Mouse (Mus musculus) telencephalon, adult 2 months (tissue): ENCODE results near the gene Tifa.

ENCODE experiments used
- DNase-seq: peaks from one replicate; pipeline ENCODE4 v3.0.0-alpha.2; 2011; ENCODE audit warnings: low read depth, low spot score

The Tifa gene

DNA sequence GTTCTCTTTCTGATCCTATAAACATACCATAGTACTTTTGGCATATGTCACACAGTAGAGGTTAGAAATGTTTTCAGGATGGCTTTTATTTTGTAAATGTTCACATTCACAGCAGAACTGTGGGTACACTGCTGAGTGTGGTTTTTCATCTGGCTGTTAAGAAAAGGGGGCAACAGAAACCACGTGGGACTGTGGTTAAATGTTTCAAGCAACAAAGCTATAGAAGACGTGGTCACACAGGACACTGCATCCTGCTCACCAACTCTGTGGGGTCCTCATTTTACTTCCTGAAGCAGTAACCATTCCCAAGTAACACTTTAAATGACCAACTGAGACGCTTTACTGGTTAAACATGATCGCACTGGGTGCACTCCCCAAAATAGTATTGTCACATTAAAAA, 72.9 kb downstream of the Tifa start:
- no peak for DNase-seq

- no peak for DNase-seq
These were observed 74.0 kb downstream of the Tifa start for GRCm38 (mm10) chr3:127863571-127863970.

- DNase-seq, result no peak
These were observed 74.6 kb downstream of the Tifa start for GRCm38 (mm10) chr3:127864242-127864641.

DNA sequence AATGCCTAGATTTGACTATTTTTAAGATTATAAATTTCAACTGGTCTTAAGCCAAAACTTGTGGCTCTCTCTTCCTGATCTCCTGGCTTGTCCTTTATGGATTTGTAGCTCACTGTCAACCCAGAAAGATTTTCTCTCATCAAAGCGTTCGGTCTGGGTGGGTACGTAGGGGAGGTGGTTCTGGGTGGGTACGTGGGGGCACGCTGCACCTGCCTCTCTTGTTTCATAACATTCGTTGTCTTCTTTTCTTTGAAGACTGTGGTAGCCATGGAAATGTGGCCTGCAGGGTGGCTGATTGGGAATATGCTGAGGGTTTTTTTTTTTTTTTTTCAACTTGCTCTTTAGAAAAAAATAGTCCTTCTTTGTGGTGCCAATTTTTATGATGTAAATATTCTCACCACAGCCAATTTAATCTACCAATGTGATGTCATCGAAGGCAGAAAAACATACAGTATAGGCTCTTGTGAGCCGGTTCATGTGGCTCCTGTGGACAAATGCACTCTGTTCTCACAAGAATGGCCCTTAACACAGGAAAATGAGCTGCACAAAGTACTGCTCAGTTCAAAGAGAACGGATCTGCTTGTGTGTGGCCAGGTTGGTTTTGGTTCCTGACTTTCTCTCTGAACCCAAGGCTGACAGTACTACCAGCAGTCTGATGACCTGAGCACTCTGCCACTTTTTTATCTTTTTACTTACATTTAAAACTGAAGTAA, 78.6 kb downstream of the Tifa start:
- DNase-seq, result no peak

DNA sequence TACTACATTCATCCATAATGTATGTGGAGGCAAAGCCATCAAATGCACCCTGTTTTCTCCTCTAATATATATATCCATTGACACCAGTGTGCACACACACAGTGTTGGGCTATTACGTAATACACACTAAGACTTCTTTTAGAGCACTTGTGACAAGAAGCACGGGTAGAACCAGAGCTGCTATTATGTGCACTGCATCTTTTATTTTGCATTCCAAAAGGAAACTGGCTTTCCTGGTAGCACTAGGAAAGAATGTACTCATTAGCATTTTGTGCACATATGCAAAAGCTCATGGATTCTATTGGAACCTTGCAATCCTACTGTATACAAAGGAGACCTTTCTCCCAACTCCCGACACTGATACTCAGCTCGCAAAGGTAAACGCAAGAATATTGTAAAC, 79.3 kb downstream of the Tifa start:
- no peak for DNase-seq

- no peak for DNase-seq
These were observed 82.0 kb downstream of the Tifa start for GRCm38 (mm10) chr3:127871575-127871974.

DNA sequence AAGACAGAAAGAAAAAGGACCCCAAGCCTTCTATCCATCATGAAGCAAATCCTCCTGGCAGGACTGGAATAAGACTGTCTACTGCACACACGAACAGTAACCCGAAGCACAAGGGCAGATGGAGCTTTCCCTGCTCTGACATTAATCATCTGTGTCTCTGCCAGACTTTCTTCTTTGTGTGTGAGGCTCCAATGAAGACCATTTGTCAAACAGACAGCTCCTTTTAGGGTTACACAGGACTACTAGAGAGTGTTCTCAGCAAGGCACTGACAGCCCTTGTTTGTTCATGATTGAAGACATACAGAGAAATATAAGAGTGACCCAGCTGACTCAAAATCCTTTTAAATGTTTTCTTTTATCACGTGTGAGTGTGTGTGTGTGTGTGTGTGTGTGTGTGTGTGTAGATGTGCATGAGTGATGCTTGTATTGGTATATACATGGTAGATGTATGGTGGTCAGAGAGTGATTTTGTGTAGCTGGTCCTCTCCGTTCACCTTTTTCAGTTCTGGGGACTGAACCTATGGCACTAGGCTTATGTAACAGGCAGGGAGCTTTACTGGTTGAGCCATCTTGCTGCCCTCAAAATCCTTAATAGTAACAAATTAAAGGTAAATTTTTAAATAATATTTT, 84.8 kb downstream of the Tifa start:
- no peak for DNase-seq

DNA sequence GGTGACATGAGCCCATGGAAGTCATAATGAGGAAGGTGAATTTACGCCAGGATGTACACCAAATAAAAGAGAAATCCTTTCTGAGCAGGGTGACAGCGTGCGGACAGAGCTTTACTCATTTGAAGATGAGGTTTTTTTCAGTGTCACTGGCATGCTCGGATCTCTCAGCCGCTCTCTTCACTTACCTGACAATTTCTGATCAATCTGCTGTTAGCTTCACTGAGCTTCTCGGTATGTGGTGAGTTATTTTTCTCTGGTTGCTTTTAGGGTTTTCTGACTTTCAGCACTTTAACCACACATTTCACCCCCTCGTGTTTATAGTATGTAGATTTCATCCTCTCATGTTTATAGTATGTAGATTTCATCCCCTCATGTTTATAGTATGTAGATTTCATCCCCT, 85.5 kb downstream of the Tifa start:
- no peak for DNase-seq

DNA sequence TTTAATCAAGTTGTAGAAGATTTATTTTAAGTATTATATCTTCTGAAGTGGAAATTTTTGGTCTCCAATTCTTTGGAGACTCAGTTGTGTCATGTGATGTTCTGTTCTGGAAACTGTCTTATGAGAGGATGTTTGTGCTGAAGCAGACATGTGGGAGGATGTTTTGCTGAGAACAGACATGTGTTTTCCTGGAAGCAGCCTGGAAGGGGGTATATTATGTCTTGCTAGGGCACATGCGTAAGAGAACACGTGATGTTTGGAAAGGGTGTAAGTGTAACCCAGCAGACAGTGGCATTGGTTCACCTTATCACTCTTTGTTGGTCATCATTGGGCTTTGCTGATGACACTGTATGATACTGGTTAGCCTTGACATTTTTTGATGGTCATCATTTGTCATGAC, 85.9 kb downstream of the Tifa start:
- no peak for DNase-seq

DNA sequence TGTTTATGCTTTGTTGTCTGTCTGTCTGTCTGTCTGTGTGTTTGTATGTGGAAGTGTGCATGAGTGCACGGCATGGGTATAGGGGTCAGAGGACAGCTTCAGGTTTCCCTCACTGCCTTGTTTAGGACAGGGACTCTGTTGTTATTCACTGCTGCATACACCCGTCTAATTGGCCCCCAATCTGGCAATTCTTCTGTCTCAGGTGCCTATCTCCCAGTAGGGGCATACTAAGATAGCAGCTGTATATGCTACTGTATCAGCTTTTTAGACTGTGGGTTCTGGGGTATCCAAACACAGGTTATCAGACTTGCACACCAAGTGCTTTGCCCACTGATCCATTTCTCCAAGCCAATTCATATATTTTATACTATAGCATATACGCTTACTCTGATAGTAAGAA, 90.4 kb downstream of the Tifa start:
- no peak for DNase-seq

- DNase-seq, result no peak
These were observed 92.1 kb downstream of the Tifa start for GRCm38 (mm10) chr3:127881684-127882083.
